Mouse (Mus musculus): ENCODE measurements around the gene 4930558K02Rik. TPM values are rescaled to one million over a fixed set of nuclear protein-coding genes. Genes with fewer than 3 reads are reported as not detected.

4930558K02Rik gene
- polyA plus RNA-seq, 1 experiment, result not detected

DNA sequence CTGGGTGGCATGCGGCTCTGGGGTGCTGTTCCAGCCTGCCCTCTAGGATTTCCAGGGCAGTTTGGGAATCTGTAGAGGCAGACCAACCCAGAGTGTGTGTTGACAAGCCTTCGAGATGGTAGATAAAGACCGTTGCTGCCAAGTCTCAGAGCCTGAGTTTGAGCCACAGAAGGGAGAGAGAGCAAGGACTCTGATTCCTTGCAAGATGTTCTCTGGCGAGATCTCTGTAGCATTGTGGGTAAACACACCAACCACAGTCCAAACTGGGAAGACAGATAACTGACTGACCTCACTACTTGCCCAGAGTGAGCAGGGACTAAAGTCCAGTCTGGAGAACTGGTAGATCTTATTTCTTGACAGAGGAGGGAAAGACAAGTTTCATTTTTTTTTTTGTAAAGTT is 34.1 kb upstream of the 4930558K02Rik start:
- no peak for TF ChIP-seq POLR2A (IDR thresholded peaks at IDR 0.05; ENCODE audit: borderline replicate concordance, control insufficient read depth, low read depth, low read length)
- no peak for TF ChIP-seq CTCF (IDR thresholded peaks at IDR 0.05; ENCODE audit: control insufficient read depth, insufficient read depth, low read length)
- WGBS, result 44% methylated on average over 4 of the region's 4 CpGs
- no peak overlapping the region for H3K27ac ChIP-seq (ENCODE audit: control insufficient read depth, insufficient read depth, low read depth, low read length, poor library complexity)
- H3K4me1 ChIP-seq (ENCODE audit: control insufficient read depth, insufficient read depth, low read length), result no peaks in the 10 kb centered on the region
- H3K4me3 ChIP-seq (replicated peaks; ENCODE audit: control insufficient read depth, low read depth, low read length), result no peak overlapping the region

DNA sequence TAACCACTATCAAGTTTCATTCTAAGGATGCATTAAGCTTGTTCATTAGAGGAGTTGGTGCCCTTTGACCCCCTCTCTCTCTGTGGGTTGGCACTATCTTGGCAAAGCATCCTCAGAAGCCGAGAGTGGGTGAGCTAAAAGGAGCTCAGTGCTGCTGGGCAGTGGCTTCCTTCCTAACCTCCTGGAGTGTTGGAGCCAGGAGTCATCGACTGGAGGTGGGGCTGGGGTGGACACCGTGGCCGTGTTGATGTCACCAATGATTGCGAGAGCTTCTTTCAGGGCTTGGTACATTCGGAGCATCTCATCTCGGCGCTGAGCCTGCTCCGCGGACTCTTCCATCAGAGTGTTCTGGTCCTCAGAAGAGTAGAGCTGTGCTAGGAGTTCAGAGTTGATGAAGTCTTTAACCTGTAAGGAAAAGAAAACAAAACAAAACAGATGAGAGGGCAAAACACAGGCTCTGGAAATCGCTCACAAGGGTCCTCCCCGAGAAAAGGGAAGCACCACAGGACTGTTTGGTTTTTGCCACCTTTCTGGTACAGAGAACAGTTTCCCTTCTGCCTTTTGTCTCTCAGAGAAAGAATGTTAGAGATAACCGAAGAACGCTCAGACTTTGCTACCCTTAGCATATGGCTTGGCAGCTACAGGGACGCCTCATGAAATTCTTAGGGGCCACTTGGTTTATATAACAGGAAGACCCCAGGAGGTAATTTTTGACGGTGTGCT is 32.2 kb upstream of the 4930558K02Rik start:
- no peaks in the 10 kb centered on the region for H3K4me1 ChIP-seq (ENCODE audit: control insufficient read depth, insufficient read depth, low read length)
- TF ChIP-seq POLR2A (IDR thresholded peaks at IDR 0.05; ENCODE audit: borderline replicate concordance, control insufficient read depth, low read depth, low read length), result no peak
- TF ChIP-seq CTCF (IDR thresholded peaks at IDR 0.05; ENCODE audit: control insufficient read depth, insufficient read depth, low read length), result no peak
- H3K4me3 ChIP-seq (replicated peaks; ENCODE audit: control insufficient read depth, low read depth, low read length), result no peak overlapping the region
- 44% methylated on average over 16 of the region's 16 CpGs for WGBS
- H3K27ac ChIP-seq (ENCODE audit: control insufficient read depth, insufficient read depth, low read depth, low read length, poor library complexity), result no peak overlapping the region

DNA sequence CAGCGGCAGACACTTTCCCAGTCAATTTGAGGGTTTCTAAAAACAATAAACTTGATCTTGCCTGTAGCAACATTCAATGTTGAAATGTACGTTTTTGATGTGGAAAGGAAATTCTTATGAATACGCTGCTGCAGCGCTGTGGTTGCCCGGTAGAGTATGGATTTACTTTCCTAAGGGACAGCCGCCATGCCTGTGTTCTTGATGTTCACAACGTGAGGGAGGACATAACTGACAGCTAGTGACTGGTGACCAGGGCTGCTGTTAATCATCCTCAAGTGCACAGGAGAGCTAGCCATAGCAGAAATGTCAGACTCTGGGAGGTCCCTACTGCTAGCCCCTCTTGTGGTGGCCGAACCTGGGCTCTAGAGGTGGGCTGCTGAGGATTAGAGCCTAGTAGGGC is 29.6 kb upstream of the 4930558K02Rik start:
- no peak overlapping the region for H3K27ac ChIP-seq (ENCODE audit: control insufficient read depth, insufficient read depth, low read depth, low read length, poor library complexity)
- H3K4me3 ChIP-seq (replicated peaks; ENCODE audit: control insufficient read depth, low read depth, low read length), result no peak overlapping the region
- peaks cover 2% of the 10 kb centered on the region for H3K4me1 ChIP-seq (ENCODE audit: control insufficient read depth, insufficient read depth, low read length)
- no peak for TF ChIP-seq POLR2A (IDR thresholded peaks at IDR 0.05; ENCODE audit: borderline replicate concordance, control insufficient read depth, low read depth, low read length)
- no peak for TF ChIP-seq CTCF (IDR thresholded peaks at IDR 0.05; ENCODE audit: control insufficient read depth, insufficient read depth, low read length)
- WGBS, result 78% methylated on average over 8 of the region's 8 CpGs

DNA sequence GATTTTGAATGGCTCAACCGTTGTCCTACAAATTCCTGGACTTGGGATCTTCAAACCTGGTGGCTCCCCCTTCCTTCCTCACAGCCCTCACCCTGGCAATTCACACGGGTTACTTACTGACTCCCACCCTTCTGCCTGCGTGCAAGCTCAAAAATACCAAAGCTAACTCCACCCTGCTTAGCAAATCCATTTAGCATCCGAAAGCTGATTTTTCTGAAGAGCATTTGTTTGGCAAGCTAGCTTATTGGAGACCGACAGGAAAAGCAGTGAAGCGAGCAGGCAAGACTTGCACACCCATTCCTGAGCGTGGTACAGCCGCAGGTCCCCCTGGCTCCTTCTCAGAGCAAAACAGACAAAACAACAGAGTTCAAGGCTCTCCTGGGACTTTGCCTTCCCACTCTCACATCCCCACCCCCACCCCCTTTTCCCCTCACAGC is 29.2 kb upstream of the 4930558K02Rik start:
- no peak overlapping the region for H3K4me3 ChIP-seq (replicated peaks; ENCODE audit: control insufficient read depth, low read depth, low read length)
- 69% methylated on average over 8 of the region's 8 CpGs for WGBS
- TF ChIP-seq CTCF (IDR thresholded peaks at IDR 0.05; ENCODE audit: control insufficient read depth, insufficient read depth, low read length) (no peak), POLR2A (IDR thresholded peaks at IDR 0.05; ENCODE audit: borderline replicate concordance, control insufficient read depth, low read depth, low read length) (no peak)
- peaks cover 2% of the 10 kb centered on the region for H3K4me1 ChIP-seq (ENCODE audit: control insufficient read depth, insufficient read depth, low read length)
- no peak overlapping the region for H3K27ac ChIP-seq (ENCODE audit: control insufficient read depth, insufficient read depth, low read depth, low read length, poor library complexity)

DNA sequence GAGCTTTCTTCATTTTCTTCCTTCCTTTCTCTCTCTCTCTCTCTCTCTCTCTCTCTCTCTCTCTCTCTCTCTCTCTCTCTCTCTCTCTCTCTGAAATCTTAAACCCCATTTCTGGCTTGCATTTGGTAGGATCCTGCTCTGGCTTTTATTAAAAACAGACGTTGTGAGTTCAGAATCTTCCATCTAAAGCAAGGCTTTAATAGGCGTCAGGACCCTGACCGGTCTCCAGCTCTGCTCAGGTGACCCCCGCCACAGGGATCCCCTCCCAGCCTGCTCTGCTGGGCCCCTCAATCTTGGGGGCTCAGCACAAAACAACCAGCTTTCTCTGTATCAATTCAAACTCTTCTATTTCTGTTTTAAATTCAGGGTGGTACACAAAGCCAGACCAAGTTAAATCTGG is 28.8 kb upstream of the 4930558K02Rik start:
- WGBS, result 72% methylated on average over 4 of the region's 4 CpGs
- H3K4me1 ChIP-seq (ENCODE audit: control insufficient read depth, insufficient read depth, low read length), result peaks cover 2% of the 10 kb centered on the region
- no peak overlapping the region for H3K4me3 ChIP-seq (replicated peaks; ENCODE audit: control insufficient read depth, low read depth, low read length)
- H3K27ac ChIP-seq (ENCODE audit: control insufficient read depth, insufficient read depth, low read depth, low read length, poor library complexity), result no peak overlapping the region
- TF ChIP-seq POLR2A (IDR thresholded peaks at IDR 0.05; ENCODE audit: borderline replicate concordance, control insufficient read depth, low read depth, low read length) (no peak), CTCF (IDR thresholded peaks at IDR 0.05; ENCODE audit: control insufficient read depth, insufficient read depth, low read length) (no peak)

DNA sequence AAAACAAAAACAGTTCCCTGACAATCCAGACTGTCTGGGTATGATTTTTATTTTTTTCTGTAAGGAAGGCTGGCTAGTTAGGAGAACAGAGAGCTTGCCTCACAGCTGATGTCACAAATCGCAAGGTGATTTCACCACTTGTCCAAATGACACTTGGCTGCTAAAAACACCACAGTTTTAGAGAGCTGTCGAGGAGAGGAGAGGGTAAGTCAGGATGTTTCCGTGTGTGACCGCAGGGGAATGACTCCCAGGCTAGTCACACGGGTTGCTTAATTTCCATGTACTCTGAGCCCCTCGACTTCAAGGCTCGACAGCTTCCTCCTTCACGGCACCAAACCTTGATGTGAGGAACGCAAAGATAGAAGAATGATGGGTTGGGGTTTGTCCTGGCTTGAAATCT is 26.7 kb upstream of the 4930558K02Rik start:
- H3K4me1 ChIP-seq (ENCODE audit: control insufficient read depth, insufficient read depth, low read length), result peaks cover 2% of the 10 kb centered on the region
- H3K27ac ChIP-seq (ENCODE audit: control insufficient read depth, insufficient read depth, low read depth, low read length, poor library complexity), result no peak overlapping the region
- no peak for TF ChIP-seq POLR2A (IDR thresholded peaks at IDR 0.05; ENCODE audit: borderline replicate concordance, control insufficient read depth, low read depth, low read length)
- no peak for TF ChIP-seq CTCF (IDR thresholded peaks at IDR 0.05; ENCODE audit: control insufficient read depth, insufficient read depth, low read length)
- WGBS, result 38% methylated on average over 9 of the region's 9 CpGs
- peak overlapping the region; percentile 6 for H3K4me3 ChIP-seq (replicated peaks; ENCODE audit: control insufficient read depth, low read depth, low read length)

DNA sequence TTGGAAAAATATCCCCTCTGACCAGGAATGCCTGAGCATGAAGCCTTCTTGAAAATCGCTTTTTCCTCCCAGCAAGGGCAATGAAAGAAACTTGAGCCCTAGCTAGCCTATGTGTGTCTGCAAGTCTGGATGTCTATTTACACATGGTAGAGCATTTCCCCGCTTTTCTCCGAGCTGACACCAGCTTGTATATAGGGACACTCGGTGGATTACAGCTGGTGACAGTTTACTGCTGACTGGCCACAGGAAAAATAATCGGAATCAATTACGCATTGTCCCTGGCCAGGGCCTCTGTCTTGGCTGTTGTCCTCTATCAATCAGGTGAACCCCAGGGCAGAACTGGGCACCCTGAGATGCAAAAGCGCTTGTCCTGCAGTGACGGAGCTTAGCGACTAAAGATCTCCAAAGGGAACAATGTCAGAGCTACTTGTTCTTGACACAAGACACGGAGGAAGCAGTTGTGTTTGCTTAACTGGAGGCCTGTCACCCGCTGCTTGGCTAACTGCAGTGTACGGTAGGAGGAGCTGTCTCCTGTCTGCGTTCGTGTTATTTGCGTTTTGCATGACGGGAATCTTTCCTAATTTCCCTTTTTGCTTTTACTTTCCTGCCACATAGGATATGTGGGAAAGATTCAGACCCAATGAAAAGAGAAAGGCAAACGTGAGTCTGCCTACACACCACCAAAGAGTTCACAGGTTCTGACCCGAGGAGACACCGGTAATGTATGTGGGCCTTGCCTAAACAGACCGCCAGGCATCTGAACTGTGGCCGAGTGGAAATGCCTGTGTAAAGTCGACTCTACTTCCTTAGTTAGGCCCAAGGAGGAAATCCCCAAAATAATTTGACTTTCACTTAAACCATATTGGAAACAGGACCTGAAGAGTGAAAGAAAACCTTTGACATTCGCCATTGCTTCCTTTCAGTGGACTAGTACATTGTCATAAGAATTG is 25.7 kb upstream of the 4930558K02Rik start:
- peaks cover 2% of the 10 kb centered on the region for H3K4me1 ChIP-seq (ENCODE audit: control insufficient read depth, insufficient read depth, low read length)
- TF ChIP-seq CTCF (IDR thresholded peaks at IDR 0.05; ENCODE audit: control insufficient read depth, insufficient read depth, low read length), result peak; percentile 40
- no peak for TF ChIP-seq POLR2A (IDR thresholded peaks at IDR 0.05; ENCODE audit: borderline replicate concordance, control insufficient read depth, low read depth, low read length)
- H3K27ac ChIP-seq (ENCODE audit: control insufficient read depth, insufficient read depth, low read depth, low read length, poor library complexity), result peak overlapping the region; percentile 50
- peak overlapping the region; percentile 56 for H3K4me3 ChIP-seq (replicated peaks; ENCODE audit: control insufficient read depth, low read depth, low read length)
- 22% methylated on average over 23 of the region's 23 CpGs for WGBS

DNA sequence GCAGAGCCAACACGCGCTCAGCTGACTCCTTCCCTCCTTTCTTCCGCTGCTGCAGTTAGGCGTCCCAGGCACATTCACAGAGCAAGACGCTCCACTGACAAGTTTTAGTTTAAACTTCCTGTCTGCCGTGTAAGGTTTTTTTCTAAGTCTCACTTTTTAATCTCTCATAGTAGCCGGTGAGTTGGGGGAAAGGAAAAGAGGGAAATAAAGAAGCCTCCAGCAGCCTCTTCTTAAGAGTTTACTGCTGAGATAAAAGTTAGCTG is 25.0 kb upstream of the 4930558K02Rik start:
- Histone ChIP-seq H3K4me3 (replicated peaks; ENCODE audit: control insufficient read depth, low read depth, low read length) (no peak overlapping the region), H3K4me1 (ENCODE audit: control insufficient read depth, insufficient read depth, low read length) (peaks cover 2% of the 10 kb centered on the region), H3K27ac (ENCODE audit: control insufficient read depth, insufficient read depth, low read depth, low read length, poor library complexity) (no peak overlapping the region)
- TF ChIP-seq CTCF (IDR thresholded peaks at IDR 0.05; ENCODE audit: control insufficient read depth, insufficient read depth, low read length), result no peak
- TF ChIP-seq POLR2A (IDR thresholded peaks at IDR 0.05; ENCODE audit: borderline replicate concordance, control insufficient read depth, low read depth, low read length), result no peak
- 26% methylated on average over 7 of the region's 7 CpGs for WGBS
